Mouse (Mus musculus) T-helper 17 cell (primary cell): ENCODE measurements around the gene Arhgef10l.

Source experiments
- in situ Hi-C, 2 experiments: fragments of 300-600 bp; cut with MboI, MseI; formaldehyde crosslinking; loops; 1 replicate in 1 of 2; 2 replicates in 1 of 2; pipeline ENCODE4 v1.15.1; 2025; ENCODE audit warnings: high pct_unique_total_duplicates in 2 of 2

Arhgef10l gene

GRCm38 (mm10) chr4:140662453-140662852 is 3.4 kb downstream of the Arhgef10l start:
- in situ Hi-C loops: no loop called here

- in situ Hi-C loops: no loop called here
These were observed 4.3 kb downstream of the Arhgef10l start for GRCm38 (mm10) chr4:140661406-140662022.

GRCm38 (mm10) chr4:140657681-140658575 is 7.9 kb downstream of the Arhgef10l start:
- in situ Hi-C loops: no loop called here

GRCm38 (mm10) chr4:140656529-140656928 is 9.3 kb downstream of the Arhgef10l start:
- in situ Hi-C loops: no loop called here

GRCm38 (mm10) chr4:140654798-140655197 is 11.0 kb downstream of the Arhgef10l start:
- in situ Hi-C loops: loop anchor here in 1 of 2 experiments (5.0 kb wide), 1 partner anchor 1228 kb away; no protein-coding TSS in a partner anchor

- in situ Hi-C loops: loop anchor here in 1 of 2 experiments (5.0 kb wide), 1 partner anchor 1228 kb away; no protein-coding TSS in a partner anchor
These were observed 11.8 kb downstream of the Arhgef10l start for GRCm38 (mm10) chr4:140653835-140654583.

GRCm38 (mm10) chr4:140649731-140650130 is 16.1 kb downstream of the Arhgef10l start:
- in situ Hi-C loops: loop anchor here in 1 of 2 experiments (5.0 kb wide), 1 partner anchor 1233 kb away; no protein-coding TSS in a partner anchor

GRCm38 (mm10) chr4:140649207-140649591 is 16.6 kb downstream of the Arhgef10l start:
- in situ Hi-C loops: no loop called here

GRCm38 (mm10) chr4:140648443-140649206 is 17.2 kb downstream of the Arhgef10l start:
- in situ Hi-C loops: no loop called here

GRCm38 (mm10) chr4:140647711-140648421 is 17.9 kb downstream of the Arhgef10l start:
- in situ Hi-C loops: no loop called here

- in situ Hi-C loops: no loop called here
These were observed 20.2 kb downstream of the Arhgef10l start for GRCm38 (mm10) chr4:140645638-140646037.

GRCm38 (mm10) chr4:140644701-140645100 is 21.1 kb downstream of the Arhgef10l start:
- in situ Hi-C loops: no loop called here

- in situ Hi-C loops: no loop called here
These were observed 21.5 kb downstream of the Arhgef10l start for GRCm38 (mm10) chr4:140644276-140644675.

GRCm38 (mm10) chr4:140642378-140642777 is 23.4 kb downstream of the Arhgef10l start:
- in situ Hi-C loops: no loop called here

- in situ Hi-C loops: no loop called here
These were observed 24.3 kb downstream of the Arhgef10l start for GRCm38 (mm10) chr4:140641414-140641918.

GRCm38 (mm10) chr4:140640668-140641067 is 25.1 kb downstream of the Arhgef10l start:
- in situ Hi-C loops: no loop called here

- in situ Hi-C loops: no loop called here
These were observed 25.6 kb downstream of the Arhgef10l start for GRCm38 (mm10) chr4:140640242-140640523.

- in situ Hi-C loops: no loop called here
These were observed 26.2 kb downstream of the Arhgef10l start for GRCm38 (mm10) chr4:140639431-140640241.

- in situ Hi-C loops: no loop called here
These were observed 27.2 kb downstream of the Arhgef10l start for GRCm38 (mm10) chr4:140638591-140638990.

- in situ Hi-C loops: no loop called here
These were observed 28.5 kb downstream of the Arhgef10l start for GRCm38 (mm10) chr4:140637269-140637668.
